Mouse (Mus musculus) intestine, embryonic 14.5 days (tissue): Measurements from ENCODE around the gene Dlx5. TPM values are rescaled to one million over a fixed set of nuclear protein-coding genes. Genes with fewer than 3 reads are reported as not detected.

ENCODE experiments used
- ATAC-seq: fragments of 200-750 bp; cut with Nextera tagmentation; replicated peaks from 2 replicates; pipeline ENCODE4 v1.8.0; 2017; ENCODE audit warnings: low read depth, moderate number of reproducible peaks, moderate TSS enrichment, moderate library complexity; ENCODE audit not compliant: low FRiP score, low TSS enrichment
- DNase-seq: peaks from one replicate; pipeline ENCODE4 v3.0.0-alpha.2; 2018; ENCODE audit warnings: low spot score
- H3K27ac ChIP-seq: fragments of 300-500 bp; sonication (generic); 2 replicates; pipeline ENCODE4 v1.5.1; 2014; ENCODE audit warnings: low read depth, mild to moderate bottlenecking, control low read depth
- H3K27me3 ChIP-seq: fragments of 300-500 bp; sonication (generic); replicated peaks from 2 replicates; pipeline ENCODE4 v1.6.1; 2014; ENCODE audit warnings: low read length, control low read depth; ENCODE audit not compliant: control insufficient read depth, insufficient read depth
- H3K36me3 ChIP-seq: fragments of 300-500 bp; sonication (generic); 2 replicates; pipeline ENCODE4 v1.6.1; 2014; ENCODE audit warnings: low read length, control low read depth; ENCODE audit not compliant: control insufficient read depth, insufficient read depth
- H3K4me1 ChIP-seq: fragments of 300-500 bp; sonication (generic); replicated peaks from 2 replicates; pipeline ENCODE4 v1.6.1; 2014; ENCODE audit warnings: low read length, control low read depth, mixed read lengths; ENCODE audit not compliant: control insufficient read depth, insufficient read depth
- H3K4me2 ChIP-seq: fragments of 300-500 bp; sonication (generic); 2 replicates; pipeline ENCODE4 v1.6.1; 2014; ENCODE audit warnings: low read length
- H3K4me3 ChIP-seq: fragments of 300-500 bp; sonication (generic); 2 replicates; pipeline ENCODE4 v1.5.1; 2014; ENCODE audit warnings: low read depth, low read length, control low read depth, mixed read lengths
- H3K9ac ChIP-seq: fragments of 300-500 bp; sonication (generic); 2 replicates; pipeline ENCODE4 v1.6.1; 2014; ENCODE audit warnings: mild to moderate bottlenecking, low read length
- H3K9me3 ChIP-seq: fragments of 300-500 bp; sonication (generic); 2 replicates; pipeline ENCODE4 v1.6.1; 2016; ENCODE audit warnings: low read length, control low read depth; ENCODE audit not compliant: control insufficient read depth
- WGBS: fragments of 180-500 bp; shearing (Covaris S2); extraction: QIAGEN DNeasy Blood & Tissue Kit; methylation state at CpG from one replicate; pipeline ENCODE4 v1.1.7; 2014; 5-methylcytosine and 5-hydroxymethylcytosine counted together
- polyA plus RNA-seq: library from polyadenylated mRNA; unstranded; fragments of >200 nt; fragmentation: Nextera tagmentation; extraction: Ambion mirVana; gene quantifications from 2 replicates; pipeline ENCODE4 v1.2.1, GENCODE M21; 2014

The Dlx5 gene
- 2.4 and 2.8 TPM in 2 replicates for polyA plus RNA-seq

- whole genome bisulfite sequencing = 1% methylated on average over 38 of the region's 42 CpGs
- Histone ChIP-seq H3K4me1 (peaks cover 7% of the 10 kb centered on the region), H3K27ac (no peak within 1 kb of the TSS), H3K9me3 (no peaks in the 10 kb centered on the region), H3K36me3 (no peaks in the 10 kb centered on the region), H3K4me3 (peak within 1 kb of the TSS; percentile 40), H3K4me2 (peak within 1 kb of the TSS; percentile 69), H3K9ac (0 out of 2 replicates have a peak within 1 kb of the TSS, but pooled peaks have one; percentile 8), H3K27me3 (peaks cover 72% of the 10 kb centered on the region)
- ATAC-seq = peak; percentile 51
- DNase-seq = peak; percentile 78
Observed at GRCm38 (mm10) chr6:6881638-6882190, at the start of gene Dlx5. Gene Dlx5, minus strand, starts transcription at chr6:6882085.

GRCm38 (mm10) chr6:6931507-6931906, 49.6 kb upstream of the Dlx5 start:
- H3K27ac ChIP-seq = no peak overlapping the region
- no peak overlapping the region for H3K4me2 ChIP-seq
- no peaks in the 10 kb centered on the region for H3K9me3 ChIP-seq
- no peaks in the 10 kb centered on the region for H3K27me3 ChIP-seq
- 86% methylated on average over 4 of the region's 4 CpGs for WGBS
- H3K9ac ChIP-seq = no peak overlapping the region
- no peak overlapping the region for H3K4me3 ChIP-seq
- H3K4me1 ChIP-seq = no peaks in the 10 kb centered on the region
- H3K36me3 ChIP-seq = no peaks in the 10 kb centered on the region
- ATAC-seq (no peak), DNase-seq (no peak)

DNA sequence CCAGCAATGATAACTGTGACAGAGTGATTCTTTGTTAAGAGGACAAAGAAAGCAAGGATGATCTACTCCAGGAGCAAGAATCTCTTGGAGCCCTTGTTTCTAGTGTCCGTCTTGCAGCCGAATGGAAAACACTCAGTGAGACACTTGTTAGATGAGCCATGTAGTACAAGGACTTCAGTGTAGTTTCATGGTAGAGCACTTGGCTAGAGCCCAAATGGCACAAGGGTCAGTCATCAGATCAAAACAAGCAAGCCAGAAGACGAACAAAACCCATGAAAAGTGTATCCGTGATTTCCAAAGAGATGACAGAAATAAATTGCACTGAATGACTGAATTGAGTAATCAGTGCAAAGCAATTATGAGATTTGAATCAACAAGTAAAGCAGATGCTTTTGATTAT, 48.9 kb upstream of the Dlx5 start:
- no peak overlapping the region for H3K9ac ChIP-seq
- ATAC-seq (no peak), DNase-seq (no peak)
- no peaks in the 10 kb centered on the region for H3K36me3 ChIP-seq
- no peak overlapping the region for H3K27ac ChIP-seq
- H3K9me3 ChIP-seq = no peaks in the 10 kb centered on the region
- no peaks in the 10 kb centered on the region for H3K27me3 ChIP-seq
- WGBS = 82% methylated on average over 4 of the region's 4 CpGs
- H3K4me3 ChIP-seq = no peak overlapping the region
- no peak overlapping the region for H3K4me2 ChIP-seq
- no peaks in the 10 kb centered on the region for H3K4me1 ChIP-seq

GRCm38 (mm10) chr6:6925264-6925663, 43.4 kb upstream of the Dlx5 start:
- no peaks in the 10 kb centered on the region for H3K27me3 ChIP-seq
- WGBS = 45% methylated on average over 1 of the region's 1 CpGs
- DNase-seq = no peak
- no peak for ATAC-seq
- H3K9ac ChIP-seq = no peak overlapping the region
- H3K27ac ChIP-seq = no peak overlapping the region
- no peaks in the 10 kb centered on the region for H3K9me3 ChIP-seq
- no peak overlapping the region for H3K4me2 ChIP-seq
- no peaks in the 10 kb centered on the region for H3K4me1 ChIP-seq
- no peak overlapping the region for H3K4me3 ChIP-seq
- no peaks in the 10 kb centered on the region for H3K36me3 ChIP-seq

DNA sequence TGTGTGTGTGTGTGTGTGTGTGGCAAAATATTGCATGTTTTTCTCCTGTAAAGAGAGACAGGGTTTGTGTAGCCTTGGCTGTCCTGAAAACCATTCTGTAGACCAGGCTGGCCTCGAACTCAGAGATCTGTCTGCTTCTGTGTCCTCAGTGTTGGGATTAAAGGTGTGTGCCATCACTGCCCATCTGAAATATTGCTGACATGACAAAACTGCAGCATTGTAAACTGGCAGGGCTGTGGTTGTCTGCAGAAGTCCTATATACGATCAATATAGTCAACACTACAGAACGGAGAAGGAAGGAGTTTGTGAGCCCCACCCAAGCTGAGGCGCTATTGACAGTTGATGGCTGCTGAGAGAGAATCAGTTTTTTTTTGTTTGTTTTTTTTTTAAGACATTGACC, 35.4 kb upstream of the Dlx5 start:
- Histone ChIP-seq H3K9ac (no peak overlapping the region), H3K4me1 (no peaks in the 10 kb centered on the region), H3K27ac (no peak overlapping the region), H3K4me2 (no peak overlapping the region), H3K36me3 (no peaks in the 10 kb centered on the region), H3K4me3 (no peak overlapping the region), H3K27me3 (no peaks in the 10 kb centered on the region), H3K9me3 (no peaks in the 10 kb centered on the region)
- DNase-seq (no peak), ATAC-seq (no peak)
- 88% methylated on average over 4 of the region's 4 CpGs for WGBS

DNA sequence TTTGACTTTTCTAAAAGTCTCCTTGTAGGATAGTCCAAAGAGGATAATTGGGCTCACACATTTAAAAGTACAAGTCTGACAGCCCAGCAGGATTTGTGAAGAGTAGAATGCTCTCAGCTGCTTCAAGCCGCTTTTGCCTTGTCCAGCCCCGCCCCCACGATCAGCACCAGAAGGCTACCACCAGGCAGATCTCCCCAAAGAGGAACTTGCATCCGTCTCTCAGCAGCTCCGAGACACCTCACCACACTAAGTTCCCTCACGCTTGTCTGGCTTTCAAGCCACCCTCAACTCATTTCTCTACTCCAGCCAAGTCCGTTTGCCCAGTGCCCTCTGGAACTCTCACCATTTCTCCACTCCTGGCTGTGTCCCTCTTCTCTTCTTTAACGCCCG, 33.6 kb upstream of the Dlx5 start:
- no peak overlapping the region for H3K4me2 ChIP-seq
- ATAC-seq (no peak), DNase-seq (no peak)
- no peaks in the 10 kb centered on the region for H3K27me3 ChIP-seq
- H3K27ac ChIP-seq = no peak overlapping the region
- no peaks in the 10 kb centered on the region for H3K36me3 ChIP-seq
- H3K9ac ChIP-seq = no peak overlapping the region
- H3K4me3 ChIP-seq = no peak overlapping the region
- no peaks in the 10 kb centered on the region for H3K9me3 ChIP-seq
- no peaks in the 10 kb centered on the region for H3K4me1 ChIP-seq
- 62% methylated on average over 9 of the region's 9 CpGs for WGBS

GRCm38 (mm10) chr6:6914849-6915525, 33.1 kb upstream of the Dlx5 start:
- Histone ChIP-seq H3K4me2 (no peak overlapping the region), H3K9me3 (no peaks in the 10 kb centered on the region), H3K9ac (no peak overlapping the region), H3K4me3 (no peak overlapping the region), H3K27me3 (no peaks in the 10 kb centered on the region), H3K27ac (no peak overlapping the region), H3K4me1 (no peaks in the 10 kb centered on the region), H3K36me3 (no peaks in the 10 kb centered on the region)
- DNase-seq = peak; percentile 62
- 42% methylated on average over 5 of the region's 5 CpGs for WGBS
- ATAC-seq = 0 out of 2 replicates have a peak, but pooled peaks have one; percentile 60

DNA sequence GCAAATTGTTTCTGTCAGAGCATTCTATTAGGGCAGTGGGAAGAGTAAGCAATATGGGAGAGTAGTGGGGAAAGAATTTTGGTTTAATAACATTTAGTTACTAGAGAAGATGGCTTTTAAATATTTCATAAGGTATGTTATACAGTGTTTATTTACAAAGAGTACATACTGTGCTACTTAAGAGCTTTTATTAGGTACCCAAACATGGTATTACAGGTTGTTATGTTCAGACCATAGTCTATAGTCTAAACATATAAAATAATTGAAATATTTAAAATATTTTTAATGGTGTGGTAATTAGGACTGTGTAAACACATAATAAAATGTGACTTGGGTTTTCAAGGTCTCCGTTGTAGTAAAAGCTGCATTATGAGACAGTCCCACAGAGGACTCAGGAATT, 32.4 kb upstream of the Dlx5 start:
- H3K36me3 ChIP-seq = no peaks in the 10 kb centered on the region
- DNase-seq (no peak), ATAC-seq (no peak)
- H3K27ac ChIP-seq = no peak overlapping the region
- H3K9ac ChIP-seq = no peak overlapping the region
- H3K4me1 ChIP-seq = no peaks in the 10 kb centered on the region
- H3K4me3 ChIP-seq = no peak overlapping the region
- H3K9me3 ChIP-seq = no peaks in the 10 kb centered on the region
- no peaks in the 10 kb centered on the region for H3K27me3 ChIP-seq
- H3K4me2 ChIP-seq = no peak overlapping the region
- 70% methylated on average over 1 of the region's 1 CpGs for whole genome bisulfite sequencing

GRCm38 (mm10) chr6:6909586-6909985, 27.7 kb upstream of the Dlx5 start:
- ATAC-seq = no peak
- no peaks in the 10 kb centered on the region for H3K9me3 ChIP-seq
- H3K27ac ChIP-seq = no peak overlapping the region
- H3K4me1 ChIP-seq = no peaks in the 10 kb centered on the region
- 70% methylated on average over 8 of the region's 8 CpGs for WGBS
- H3K4me3 ChIP-seq = no peak overlapping the region
- no peak for DNase-seq
- H3K9ac ChIP-seq = no peak overlapping the region
- H3K27me3 ChIP-seq = no peaks in the 10 kb centered on the region
- no peak overlapping the region for H3K4me2 ChIP-seq
- no peaks in the 10 kb centered on the region for H3K36me3 ChIP-seq
